Mouse (Mus musculus): ENCODE measurements around the gene Gcnt2. TPM values are rescaled to one million over a fixed set of nuclear protein-coding genes. Genes with fewer than 3 reads are reported as not detected.

Gene Gcnt2
- polyA plus RNA-seq, 1 experiment from 2014 or later: 4.0 TPM

- Histone ChIP-seq H3K27me3 (ENCODE audit: control insufficient read depth, insufficient read depth, low read depth, low read length) (no peaks in the 10 kb centered on the region), H3K36me3 (ENCODE audit: control insufficient read depth, insufficient read depth, low read length) (no peaks in the 10 kb centered on the region; the same call in 1 of the 2 replicates), H3K9me3 (replicated peaks; ENCODE audit: control insufficient read depth, low read length, poor library complexity, severe bottlenecking) (no peaks in the 10 kb centered on the region), H3K4me2 (ENCODE audit: low read length) (no peak overlapping the region), H3K9ac (ENCODE audit: low read depth, low read length) (no peak overlapping the region), H3K4me1 (ENCODE audit: control insufficient read depth, insufficient read depth, low read length) (no peaks in the 10 kb centered on the region), H3K27ac (ENCODE audit: low read length) (no peak overlapping the region), H3K4me3 (ENCODE audit: low read depth, low read length) (no peak overlapping the region)
- WGBS: 90% methylated on average over 7 of the region's 7 CpGs
- no peak for ATAC-seq
These were observed 96.2 kb downstream of the Gcnt2 start for GRCm38 (mm10) chr13:40955773-40956172.

- Histone ChIP-seq H3K27ac (ENCODE audit: low read length) (no peak overlapping the region), H3K9me3 (replicated peaks; ENCODE audit: control insufficient read depth, low read length, poor library complexity, severe bottlenecking) (no peaks in the 10 kb centered on the region), H3K36me3 (ENCODE audit: control insufficient read depth, insufficient read depth, low read length) (no peaks in the 10 kb centered on the region), H3K27me3 (ENCODE audit: control insufficient read depth, insufficient read depth, low read depth, low read length) (no peaks in the 10 kb centered on the region), H3K9ac (ENCODE audit: low read depth, low read length) (no peak overlapping the region), H3K4me3 (ENCODE audit: low read depth, low read length) (no peak overlapping the region), H3K4me2 (ENCODE audit: low read length) (no peak overlapping the region), H3K4me1 (ENCODE audit: control insufficient read depth, insufficient read depth, low read length) (no peaks in the 10 kb centered on the region)
- no peak for ATAC-seq
- WGBS: 93% methylated on average over 10 of the region's 10 CpGs
These were observed 108.1 kb downstream of the Gcnt2 start for GRCm38 (mm10) chr13:40967609-40968008.

- WGBS: 91% methylated on average over 5 of the region's 5 CpGs
These were observed 109.0 kb downstream of the Gcnt2 start for GRCm38 (mm10) chr13:40968564-40968963.

GRCm38 (mm10) chr13:40969761-40970390 lies 110.3 kb downstream of the Gcnt2 start:
- Histone ChIP-seq H3K4me2 (ENCODE audit: low read length) (no peak overlapping the region), H3K4me1 (ENCODE audit: control insufficient read depth, insufficient read depth, low read length) (no peaks in the 10 kb centered on the region), H3K27me3 (ENCODE audit: control insufficient read depth, insufficient read depth, low read depth, low read length) (no peaks in the 10 kb centered on the region), H3K36me3 (ENCODE audit: control insufficient read depth, insufficient read depth, low read length) (no peaks in the 10 kb centered on the region), H3K9me3 (replicated peaks; ENCODE audit: control insufficient read depth, low read length, poor library complexity, severe bottlenecking) (no peaks in the 10 kb centered on the region), H3K27ac (ENCODE audit: low read length) (no peak overlapping the region), H3K4me3 (ENCODE audit: low read depth, low read length) (no peak overlapping the region), H3K9ac (ENCODE audit: low read depth, low read length) (no peak overlapping the region)
- ATAC-seq: no peak
- WGBS: 96% methylated on average over 4 of the region's 4 CpGs

More at GRCm38 (mm10) chr13:40968564-40968963, 109.0 kb downstream of the Gcnt2 start:
- H3K27me3 ChIP-seq (ENCODE audit: control insufficient read depth, insufficient read depth, low read depth, low read length): no peaks in the 10 kb centered on the region
- H3K9ac ChIP-seq (ENCODE audit: low read depth, low read length): no peak overlapping the region
- H3K27ac ChIP-seq (ENCODE audit: low read length): no peak overlapping the region
- H3K4me1 ChIP-seq (ENCODE audit: control insufficient read depth, insufficient read depth, low read length): no peaks in the 10 kb centered on the region
- H3K36me3 ChIP-seq (ENCODE audit: control insufficient read depth, insufficient read depth, low read length): no peaks in the 10 kb centered on the region
- H3K4me2 ChIP-seq (ENCODE audit: low read length): no peak overlapping the region
- ATAC-seq: no peak
- no peaks in the 10 kb centered on the region for H3K9me3 ChIP-seq (replicated peaks; ENCODE audit: control insufficient read depth, low read length, poor library complexity, severe bottlenecking)
- H3K4me3 ChIP-seq (ENCODE audit: low read depth, low read length): no peak overlapping the region

- Histone ChIP-seq H3K27ac (ENCODE audit: low read length) (no peak overlapping the region), H3K9ac (ENCODE audit: low read depth, low read length) (no peak overlapping the region), H3K4me2 (ENCODE audit: low read length) (no peak overlapping the region), H3K27me3 (ENCODE audit: control insufficient read depth, insufficient read depth, low read depth, low read length) (no peaks in the 10 kb centered on the region), H3K4me1 (ENCODE audit: control insufficient read depth, insufficient read depth, low read length) (no peaks in the 10 kb centered on the region), H3K36me3 (ENCODE audit: control insufficient read depth, insufficient read depth, low read length) (no peaks in the 10 kb centered on the region), H3K4me3 (ENCODE audit: low read depth, low read length) (no peak overlapping the region), H3K9me3 (replicated peaks; ENCODE audit: control insufficient read depth, low read length, poor library complexity, severe bottlenecking) (no peaks in the 10 kb centered on the region)
- WGBS: 92% methylated on average over 5 of the region's 5 CpGs
- ATAC-seq: no peak
These were observed 111.7 kb downstream of the Gcnt2 start for GRCm38 (mm10) chr13:40971261-40971660.

GRCm38 (mm10) chr13:40971831-40972230 lies 112.3 kb downstream of the Gcnt2 start:
- no peak overlapping the region for H3K27ac ChIP-seq (ENCODE audit: low read length)
- no peak overlapping the region for H3K4me2 ChIP-seq (ENCODE audit: low read length)
- H3K9me3 ChIP-seq (replicated peaks; ENCODE audit: control insufficient read depth, low read length, poor library complexity, severe bottlenecking): no peaks in the 10 kb centered on the region
- WGBS: 70% methylated on average over 2 of the region's 2 CpGs
- H3K9ac ChIP-seq (ENCODE audit: low read depth, low read length): no peak overlapping the region
- H3K36me3 ChIP-seq (ENCODE audit: control insufficient read depth, insufficient read depth, low read length): no peaks in the 10 kb centered on the region
- H3K4me1 ChIP-seq (ENCODE audit: control insufficient read depth, insufficient read depth, low read length): no peaks in the 10 kb centered on the region
- H3K4me3 ChIP-seq (ENCODE audit: low read depth, low read length): no peak overlapping the region
- H3K27me3 ChIP-seq (ENCODE audit: control insufficient read depth, insufficient read depth, low read depth, low read length): no peaks in the 10 kb centered on the region
- ATAC-seq: no peak

GRCm38 (mm10) chr13:40972976-40973375 lies 113.4 kb downstream of the Gcnt2 start:
- H3K27ac ChIP-seq (ENCODE audit: low read length): no peak overlapping the region
- 79% methylated on average over 5 of the region's 5 CpGs for WGBS
- no peaks in the 10 kb centered on the region for H3K4me1 ChIP-seq (ENCODE audit: control insufficient read depth, insufficient read depth, low read length)
- no peaks in the 10 kb centered on the region for H3K36me3 ChIP-seq (ENCODE audit: control insufficient read depth, insufficient read depth, low read length)
- H3K9ac ChIP-seq (ENCODE audit: low read depth, low read length): no peak overlapping the region
- H3K4me3 ChIP-seq (ENCODE audit: low read depth, low read length): no peak overlapping the region
- ATAC-seq: no peak
- H3K9me3 ChIP-seq (replicated peaks; ENCODE audit: control insufficient read depth, low read length, poor library complexity, severe bottlenecking): no peaks in the 10 kb centered on the region
- no peak overlapping the region for H3K4me2 ChIP-seq (ENCODE audit: low read length)
- H3K27me3 ChIP-seq (ENCODE audit: control insufficient read depth, insufficient read depth, low read depth, low read length): no peaks in the 10 kb centered on the region

GRCm38 (mm10) chr13:40977609-40978008 lies 118.1 kb downstream of the Gcnt2 start:
- H3K4me1 ChIP-seq (ENCODE audit: control insufficient read depth, insufficient read depth, low read length): no peaks in the 10 kb centered on the region
- no peak for ATAC-seq
- no peaks in the 10 kb centered on the region for H3K36me3 ChIP-seq (ENCODE audit: control insufficient read depth, insufficient read depth, low read length)
- WGBS: 6% methylated on average over 7 of the region's 7 CpGs
- H3K4me3 ChIP-seq (ENCODE audit: low read depth, low read length): no peak overlapping the region
- H3K4me2 ChIP-seq (ENCODE audit: low read length): no peak overlapping the region
- no peak overlapping the region for H3K9ac ChIP-seq (ENCODE audit: low read depth, low read length)
- H3K27me3 ChIP-seq (ENCODE audit: control insufficient read depth, insufficient read depth, low read depth, low read length): no peaks in the 10 kb centered on the region
- no peaks in the 10 kb centered on the region for H3K9me3 ChIP-seq (replicated peaks; ENCODE audit: control insufficient read depth, low read length, poor library complexity, severe bottlenecking)
- no peak overlapping the region for H3K27ac ChIP-seq (ENCODE audit: low read length)

GRCm38 (mm10) chr13:40978652-40979051 lies 119.1 kb downstream of the Gcnt2 start:
- Histone ChIP-seq H3K4me3 (ENCODE audit: low read depth, low read length) (no peak overlapping the region), H3K27ac (ENCODE audit: low read length) (peak overlapping the region; percentile 6; the same call in 1 of the 2 replicates), H3K9me3 (replicated peaks; ENCODE audit: control insufficient read depth, low read length, poor library complexity, severe bottlenecking) (no peaks in the 10 kb centered on the region), H3K4me1 (ENCODE audit: control insufficient read depth, insufficient read depth, low read length) (no peaks in the 10 kb centered on the region), H3K27me3 (ENCODE audit: control insufficient read depth, insufficient read depth, low read depth, low read length) (no peaks in the 10 kb centered on the region), H3K36me3 (ENCODE audit: control insufficient read depth, insufficient read depth, low read length) (no peaks in the 10 kb centered on the region), H3K4me2 (ENCODE audit: low read length) (no peak overlapping the region), H3K9ac (ENCODE audit: low read depth, low read length) (no peak overlapping the region)
- ATAC-seq: no peak
- 78% methylated on average over 4 of the region's 4 CpGs for WGBS

Data from midbrain, embryonic 16.5 days (tissue).